Mouse (Mus musculus) MEL (cell line): ENCODE measurements at regions not wholly inside any gene's neighbourhood (a gene's known extent, or its start where the extent isn't known, plus 50 kb on each side); places are given as distances from the start of the nearest gene placed in this dataset.

ENCODE experiments used
- BHLHE40 ChIP-seq: IDR thresholded peaks from 2 replicates; pipeline ENCODE4 v1.6.1; 2012; ENCODE audit warnings: low read depth, mild to moderate bottlenecking, inconsistent platforms, low read length, improper control_type of control experiment, borderline replicate concordance
- CTCF ChIP-seq, 3 experiments: IDR thresholded peaks in 2 of 3; conservative IDR thresholded peaks in 1 of 3; 2 replicates each; pipeline ENCODE4 v1.5.1; 2011 to 2012; ENCODE audit warnings: low read length in 3 of 3, low read depth in 2 of 3, mild to moderate bottlenecking in 2 of 3, improper control_type of control experiment in 1 of 3, inconsistent platforms in 1 of 3, mixed read lengths in 1 of 3, moderate library complexity in 1 of 3; ENCODE audit not compliant: control insufficient read depth in 1 of 3, insufficient read depth in 1 of 3, poor library complexity in 1 of 3, severe bottlenecking in 1 of 3
- E2F4 ChIP-seq: IDR thresholded peaks from 2 replicates; pipeline ENCODE4 v1.6.1; 2011; ENCODE audit warnings: low read depth, low read length, improper control_type of control experiment, borderline replicate concordance
- HCFC1 ChIP-seq: IDR thresholded peaks from 2 replicates; pipeline ENCODE4 v1.6.1; 2012; ENCODE audit warnings: low read depth, mild to moderate bottlenecking, inconsistent platforms, low read length, improper control_type of control experiment, moderate library complexity
- MAFK ChIP-seq: IDR thresholded peaks from 2 replicates; pipeline ENCODE4 v1.6.1; 2011; ENCODE audit warnings: low read depth, mild to moderate bottlenecking, low read length, improper control_type of control experiment, borderline replicate concordance
- MXI1 ChIP-seq: IDR thresholded peaks from 2 replicates; pipeline ENCODE4 v1.6.1; 2011; ENCODE audit warnings: mild to moderate bottlenecking, low read depth, low read length, improper control_type of control experiment
- MYC ChIP-seq: IDR thresholded peaks from 2 replicates; pipeline ENCODE4 v1.6.1; 2011; ENCODE audit warnings: low read depth, mild to moderate bottlenecking, low read length, improper control_type of control experiment, moderate library complexity
- POLR2A ChIP-seq, 2 experiments: IDR thresholded peaks; 2 replicates each; pipeline ENCODE4 v1.6.1; 2011 to 2012; ENCODE audit warnings: low read length in 2 of 2, mild to moderate bottlenecking in 2 of 2, control low read depth in 1 of 2, improper control_type of control experiment in 1 of 2, low read depth in 1 of 2, moderate library complexity in 1 of 2; ENCODE audit not compliant: control insufficient read depth in 1 of 2, insufficient read depth in 1 of 2, poor library complexity in 1 of 2
- TBP ChIP-seq: IDR thresholded peaks from 2 replicates; pipeline ENCODE4 v1.8.0; 2011; ENCODE audit warnings: low read depth, low read length, improper control_type of control experiment
- TCF12 ChIP-seq: IDR thresholded peaks from 2 replicates; pipeline ENCODE4 v1.6.1; 2014; ENCODE audit warnings: low read depth, mild to moderate bottlenecking, inconsistent platforms, low read length, improper control_type of control experiment, moderate library complexity
- ZNF384 ChIP-seq: IDR thresholded peaks from 2 replicates; pipeline ENCODE4 v1.6.1; 2012; ENCODE audit warnings: low read depth, mild to moderate bottlenecking, inconsistent platforms, low read length, improper control_type of control experiment

- no peak for TF ChIP-seq CTCF (IDR thresholded peaks at IDR 0.05 in 2 of 3, conservative IDR thresholded peaks at IDR 0.05 in 1 of 3; ENCODE audit: control insufficient read depth in 1 of 3, insufficient read depth in 1 of 3, low read depth in 2 of 3, low read length in 3 of 3, poor library complexity in 1 of 3, severe bottlenecking in 1 of 3)
- TF ChIP-seq POLR2A (IDR thresholded peaks at IDR 0.05; ENCODE audit: control insufficient read depth in 1 of 2, insufficient read depth in 1 of 2, low read depth in 1 of 2, low read length in 2 of 2, poor library complexity in 1 of 2) = no peak
- TF ChIP-seq HCFC1 = no peak
- no peak for TF ChIP-seq BHLHE40
- no peak for TF ChIP-seq MYC
- TF ChIP-seq MXI1 = no peak
- no peak for TF ChIP-seq ZNF384
- TF ChIP-seq TCF12 = no peak
- no peak for TF ChIP-seq E2F4
- no peak for TF ChIP-seq MAFK
- no peak for TF ChIP-seq TBP
Observed at GRCm38 (mm10) chr12:35725910-35726309, 191.1 kb upstream of the Ahr start.
